In the genomic region with DNA sequence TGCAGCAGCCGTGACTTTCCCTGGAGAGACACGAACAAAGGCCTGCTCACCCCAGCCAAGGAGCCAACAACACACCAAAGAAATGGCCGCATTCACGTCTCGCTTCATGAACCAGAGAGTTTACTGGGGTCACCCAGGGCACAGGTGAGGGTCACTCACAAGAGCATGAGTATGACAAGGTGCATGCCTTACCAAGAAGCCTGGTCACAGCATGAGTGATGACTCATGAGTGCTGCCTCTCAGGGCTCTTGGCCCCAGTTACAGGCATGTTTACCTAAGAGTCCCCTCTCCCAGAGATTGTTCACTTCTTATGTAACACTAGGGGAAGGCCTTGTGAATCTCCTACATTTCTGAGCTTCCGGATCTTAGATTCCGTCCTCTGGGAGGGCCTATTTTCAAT, we compare ENCODE assay signal across 23 mouse cellular contexts.
"Had no signal": no experiment of that assay in that cellular context is flagged by ENCODE, and none has a peak within 500 bp of the region (broad histone marks: within the 10 kb centered on the region; RNA-seq: fewer than 3 reads in every experiment).

No protein-coding gene starts in this region.

- H3K4me3 ChIP-seq: left cerebral cortex, adult 2 months; limb, embryonic 12.5 days; limb, embryonic 15.5 days; neural tube, embryonic 12.5 days had no signal

- H3K27ac ChIP-seq: left cerebral cortex, adult 2 months; limb, embryonic 12.5 days; limb, embryonic 15.5 days; liver, embryonic 14.5 days; macrophage; neural tube, embryonic 12.5 days had no signal

- H3K4me2 ChIP-seq: limb, embryonic 12.5 days; limb, embryonic 15.5 days; liver, embryonic 11.5 days; lung, embryonic 14.5 days; midbrain, embryonic 11.5 days; neural tube, embryonic 12.5 days had no signal

- H3K36me3 ChIP-seq: limb, embryonic 12.5 days; limb, embryonic 15.5 days; neural tube, embryonic 12.5 days had no signal

- H3K9ac ChIP-seq: limb, embryonic 12.5 days; limb, embryonic 15.5 days; liver, embryonic 14.5 days; liver, postnatal 0 days; lung, embryonic 14.5 days; neural tube, embryonic 12.5 days had no signal

- H3K9me3 ChIP-seq: limb, embryonic 12.5 days; limb, embryonic 15.5 days; neural tube, embryonic 12.5 days had no signal

- ATAC-seq: inflammation-experienced regulatory T-cells, adult 6 months; intestine, embryonic 16.5 days; liver, postnatal 0 days; lung, postnatal 0 days had no signal

- H3K4me1 ChIP-seq: neural tube, embryonic 12.5 days had no signal

- DNase-seq: kidney, adult 9 months; kidney, postnatal 36 days; layer of hippocampus, postnatal 36 days; liver, postnatal 0 days; lung, embryonic 14.5 days; midbrain, embryonic 14.5 days; retina, postnatal 1 day; right cerebral cortex, postnatal 25 days; spleen, adult 18-20 months; thymus, adult 18-20 months; thymus, postnatal 14 days; thymus, postnatal 4 days had no signal

- H3K27me3 ChIP-seq: limb, embryonic 12.5 days; limb, embryonic 15.5 days; neural tube, embryonic 12.5 days had no signal
